Mouse (Mus musculus) lung, postnatal 0 days (tissue): ENCODE data around the gene Pla2g3. TPM values are rescaled to one million over a fixed set of nuclear protein-coding genes. Genes with fewer than 3 reads are reported as not detected.

Experiments used
- ATAC-seq: fragments of 200-750 bp; cut with Nextera tagmentation; 2 replicates; pipeline ENCODE4 v1.8.0; 2017; ENCODE audit warnings: moderate library complexity
- DNase-seq: peaks from one replicate; pipeline ENCODE4 v3.0.0-alpha.2; 2016; ENCODE audit warnings: low spot score
- H3K27ac ChIP-seq: fragments of 300-500 bp; sonication (generic); 2 replicates; pipeline ENCODE4 v1.5.1; 2014; ENCODE audit warnings: antibody characterized with exemption, mild to moderate bottlenecking, low read length, mixed read lengths
- H3K27me3 ChIP-seq: fragments of 300-500 bp; sonication (generic); replicated peaks from 2 replicates; pipeline ENCODE4 v1.6.1; 2014; ENCODE audit warnings: low read length, mixed read lengths; ENCODE audit not compliant: insufficient read depth
- H3K36me3 ChIP-seq: fragments of 300-500 bp; sonication (generic); 2 replicates; pipeline ENCODE4 v1.6.1; 2014; ENCODE audit warnings: low read length, mixed read lengths; ENCODE audit not compliant: insufficient read depth
- H3K4me1 ChIP-seq: fragments of 300-500 bp; sonication (generic); 2 replicates; pipeline ENCODE4 v1.6.1; 2014; ENCODE audit warnings: antibody characterized with exemption, low read depth, low read length, mixed read lengths; ENCODE audit not compliant: insufficient read depth
- H3K4me2 ChIP-seq: fragments of 300-500 bp; sonication (generic); replicated peaks from 2 replicates; pipeline ENCODE4 v1.6.1; 2014; ENCODE audit warnings: low read depth, mild to moderate bottlenecking, low read length, moderate library complexity, mixed read lengths
- H3K4me3 ChIP-seq: fragments of 300-500 bp; sonication (generic); 2 replicates; pipeline ENCODE4 v1.5.1; 2014; ENCODE audit warnings: low read depth, low read length
- H3K9ac ChIP-seq: fragments of 300-500 bp; sonication (generic); replicated peaks from 2 replicates; pipeline ENCODE4 v1.6.1; 2014; ENCODE audit warnings: low read depth, mild to moderate bottlenecking
- H3K9me3 ChIP-seq: fragments of 300-500 bp; sonication (generic); 2 replicates; pipeline ENCODE4 v1.6.1; 2016; ENCODE audit warnings: low read length, mixed read lengths
- CTCF ChIP-seq: IDR thresholded peaks from 2 replicates; pipeline ENCODE4 v1.5.1; 2016; ENCODE audit warnings: antibody characterized with exemption, mild to moderate bottlenecking
- EP300 ChIP-seq: IDR thresholded peaks from 2 replicates; pipeline ENCODE4 v1.6.1; 2016; ENCODE audit warnings: antibody characterized with exemption, mild to moderate bottlenecking, control low read depth
- WGBS: fragments of 180-500 bp; shearing (Covaris S2); extraction: QIAGEN DNeasy Blood & Tissue Kit; methylation state at CpG from one replicate; pipeline ENCODE4 v1.1.7; 2014; 5-methylcytosine and 5-hydroxymethylcytosine counted together
- polyA plus RNA-seq: library from polyadenylated mRNA; unstranded; fragments of >200 nt; fragmentation: Nextera tagmentation; extraction: Ambion mirVana; gene quantifications from 2 replicates; pipeline ENCODE4 v1.2.1, GENCODE M21; 2015

The Pla2g3 gene
- polyA plus RNA-seq, 1 experiment from 2014 or later = 0.29 TPM

GRCm38 (mm10) chr11:3510321-3510720 lies 22.2 kb downstream of the Pla2g3 start:
- ATAC-seq (no peak), DNase-seq (no peak)
- H3K27me3 ChIP-seq = no peaks in the 10 kb centered on the region
- no peaks in the 10 kb centered on the region for H3K4me1 ChIP-seq
- H3K36me3 ChIP-seq = no peaks in the 10 kb centered on the region
- H3K4me2 ChIP-seq = no peak overlapping the region
- no peak overlapping the region for H3K27ac ChIP-seq
- TF ChIP-seq EP300 = no peak
- no peak for TF ChIP-seq CTCF
- no peak overlapping the region for H3K9ac ChIP-seq
- WGBS = 66% methylated on average over 2 of the region's 2 CpGs
- H3K4me3 ChIP-seq = no peak overlapping the region
- no peaks in the 10 kb centered on the region for H3K9me3 ChIP-seq

GRCm38 (mm10) chr11:3513291-3513690 lies 25.2 kb downstream of the Pla2g3 start:
- H3K27me3 ChIP-seq = 0 out of 2 replicates have a peak, but pooled peaks cover 2% of the 10 kb centered on the region
- no peaks in the 10 kb centered on the region for H3K36me3 ChIP-seq
- no peak overlapping the region for H3K4me2 ChIP-seq
- no peak overlapping the region for H3K4me3 ChIP-seq
- H3K27ac ChIP-seq = no peak overlapping the region
- ATAC-seq (no peak), DNase-seq (no peak)
- 85% methylated on average over 6 of the region's 6 CpGs for WGBS
- no peaks in the 10 kb centered on the region for H3K9me3 ChIP-seq
- no peak for TF ChIP-seq EP300
- no peak for TF ChIP-seq CTCF
- H3K4me1 ChIP-seq = no peaks in the 10 kb centered on the region
- no peak overlapping the region for H3K9ac ChIP-seq

- H3K4me3 ChIP-seq = peak within 1 kb of the TSS; percentile 34
- ATAC-seq (peak; percentile 74), DNase-seq (peak; percentile 94)
- H3K4me1 ChIP-seq = no peaks in the 10 kb centered on the region
- peak within 1 kb of the TSS; percentile 61 for H3K4me2 ChIP-seq
- TF ChIP-seq CTCF (peak; percentile 98), EP300 (no peak)
- no peaks in the 10 kb centered on the region for H3K36me3 ChIP-seq
- 0 out of 2 replicates have a peak, but pooled peaks cover 2% of the 10 kb centered on the region for H3K27me3 ChIP-seq
- H3K9ac ChIP-seq = peak within 1 kb of the TSS; percentile 39; the same call in 1 of the 2 replicates
- no peaks in the 10 kb centered on the region for H3K9me3 ChIP-seq
- H3K27ac ChIP-seq = no peak within 1 kb of the TSS
- WGBS = 1% methylated on average over 26 of the region's 26 CpGs
These were observed 26.5 kb downstream of the Pla2g3 start, which contains the start of gene Selenom for GRCm38 (mm10) chr11:3514529-3515054. Gene Selenom (plus strand): TSS chr11:3514684.

GRCm38 (mm10) chr11:3515216-3515615 lies 27.1 kb downstream of the Pla2g3 start:
- H3K27me3 ChIP-seq = 0 out of 2 replicates have a peak, but pooled peaks cover 2% of the 10 kb centered on the region
- ATAC-seq = 0 out of 2 replicates have a peak, but pooled peaks have one; percentile 0
- H3K9me3 ChIP-seq = no peaks in the 10 kb centered on the region
- TF ChIP-seq EP300 = no peak
- no peak for TF ChIP-seq CTCF
- H3K4me1 ChIP-seq = no peaks in the 10 kb centered on the region
- H3K4me2 ChIP-seq = peak overlapping the region; percentile 61
- peak overlapping the region; percentile 39; the same call in 1 of the 2 replicates for H3K9ac ChIP-seq
- H3K36me3 ChIP-seq = no peaks in the 10 kb centered on the region
- DNase-seq = peak; percentile 27
- 20% methylated on average over 4 of the region's 4 CpGs for WGBS
- no peak overlapping the region for H3K27ac ChIP-seq
- peak overlapping the region; percentile 34 for H3K4me3 ChIP-seq

- TF ChIP-seq CTCF (no peak), EP300 (no peak)
- H3K4me2 ChIP-seq = peak overlapping the region; percentile 61; the same call in 1 of the 2 replicates
- WGBS = 72% methylated on average over 4 of the region's 4 CpGs
- H3K27me3 ChIP-seq = 0 out of 2 replicates have a peak, but pooled peaks cover 2% of the 10 kb centered on the region
- H3K9ac ChIP-seq = no peak overlapping the region
- H3K9me3 ChIP-seq = no peaks in the 10 kb centered on the region
- ATAC-seq = no peak
- no peaks in the 10 kb centered on the region for H3K36me3 ChIP-seq
- H3K27ac ChIP-seq = no peak overlapping the region
- H3K4me1 ChIP-seq = no peaks in the 10 kb centered on the region
- H3K4me3 ChIP-seq = no peak overlapping the region
- no peak for DNase-seq
These were observed 27.6 kb downstream of the Pla2g3 start for GRCm38 (mm10) chr11:3515637-3516036.

GRCm38 (mm10) chr11:3516121-3516520 lies 28.0 kb downstream of the Pla2g3 start:
- Histone ChIP-seq H3K36me3 (no peaks in the 10 kb centered on the region), H3K27me3 (0 out of 2 replicates have a peak, but pooled peaks cover 2% of the 10 kb centered on the region), H3K9ac (no peak overlapping the region), H3K4me1 (no peaks in the 10 kb centered on the region), H3K4me3 (no peak overlapping the region), H3K4me2 (no peak overlapping the region), H3K27ac (no peak overlapping the region), H3K9me3 (no peaks in the 10 kb centered on the region)
- TF ChIP-seq EP300 (no peak), CTCF (no peak)
- ATAC-seq (no peak), DNase-seq (no peak)
- 79% methylated on average over 5 of the region's 5 CpGs for WGBS
